Comparison of ENCODE assay signal across 36 mouse cellular contexts in genomic region chr14:100187372-100187771, GRCm38 (mm10).
"Had no signal": no experiment of that assay in that cellular context is flagged by ENCODE, and none has a peak within 500 bp of the region (broad histone marks: within the 10 kb centered on the region; RNA-seq: fewer than 3 reads in every experiment).

No protein-coding gene starts in this region.

- H3K27me3 ChIP-seq: heart, embryonic 12.5 days; heart, embryonic 13.5 days; heart, embryonic 15.5 days; hindbrain, embryonic 12.5 days; hindbrain, embryonic 13.5 days; hindbrain, embryonic 15.5 days; intestine, embryonic 15.5 days; kidney, embryonic 15.5 days had no signal

- H3K36me3 ChIP-seq: heart, embryonic 10.5 days; heart, embryonic 12.5 days; heart, embryonic 13.5 days; heart, embryonic 15.5 days; hindbrain, embryonic 10.5 days; hindbrain, embryonic 12.5 days; hindbrain, embryonic 13.5 days; hindbrain, embryonic 15.5 days; intestine, embryonic 15.5 days; kidney, embryonic 15.5 days had no signal

- ATAC-seq: hindbrain, embryonic 16.5 days; hindbrain, postnatal 0 days; inflammation-experienced regulatory T-cells, adult 6 months; intestine, embryonic 15.5 days; intestine, embryonic 16.5 days; intestine, postnatal 0 days had no signal

- H3K4me1 ChIP-seq: heart, embryonic 10.5 days; hindbrain, embryonic 12.5 days; hindbrain, embryonic 13.5 days; hindbrain, embryonic 15.5 days; intestine, embryonic 15.5 days; kidney, embryonic 15.5 days had no signal

- H3K4me3 ChIP-seq: heart, adult 2 months; heart, embryonic 10.5 days; heart, embryonic 12.5 days; heart, embryonic 13.5 days; heart, embryonic 15.5 days; hindbrain, embryonic 10.5 days; hindbrain, embryonic 12.5 days; hindbrain, embryonic 13.5 days; hindbrain, embryonic 15.5 days; intestine, embryonic 15.5 days; kidney, embryonic 15.5 days; layer of hippocampus, adult 2 months had no signal

- H3K27ac ChIP-seq: heart, adult 2 months; heart, embryonic 10.5 days; heart, embryonic 13.5 days; heart, embryonic 15.5 days; hindbrain, embryonic 10.5 days; hindbrain, embryonic 12.5 days; hindbrain, embryonic 13.5 days; hindbrain, embryonic 14.5 days; hindbrain, embryonic 15.5 days; hindbrain, postnatal 0 days; intestine, embryonic 15.5 days; kidney, embryonic 15.5 days; kidney, postnatal 0 days; layer of hippocampus, adult 2 months had no signal

- H3K9me3 ChIP-seq: heart, embryonic 10.5 days; heart, embryonic 12.5 days; heart, embryonic 13.5 days; heart, embryonic 15.5 days; hindbrain, embryonic 10.5 days; hindbrain, embryonic 12.5 days; hindbrain, embryonic 13.5 days; hindbrain, embryonic 15.5 days; intestine, embryonic 15.5 days; kidney, embryonic 15.5 days had no signal

- DNase-seq: heart, adult 18-20 months; heart, adult 2 months; heart, postnatal 10 days; heart, postnatal 14 days; heart, postnatal 36 days; heart, postnatal 4 days; kidney, adult 11 months; kidney, adult 18-20 months; kidney, adult 2 months; kidney, adult 8-10 months; kidney, adult 9 months; kidney, postnatal 10 days; kidney, postnatal 14 days; kidney, postnatal 25 days; kidney, postnatal 36 days; kidney, postnatal 4 days; layer of hippocampus, adult 9-11 months had no signal

- H3K4me2 ChIP-seq: heart, embryonic 11.5 days; heart, embryonic 12.5 days; heart, embryonic 13.5 days; heart, embryonic 15.5 days; hindbrain, embryonic 12.5 days; hindbrain, embryonic 13.5 days; hindbrain, embryonic 14.5 days; hindbrain, embryonic 15.5 days; intestine, embryonic 15.5 days; kidney, embryonic 15.5 days had no signal

- H3K9ac ChIP-seq: heart, embryonic 12.5 days; heart, embryonic 13.5 days; heart, embryonic 15.5 days; hindbrain, embryonic 12.5 days; hindbrain, embryonic 13.5 days; hindbrain, embryonic 14.5 days; hindbrain, embryonic 15.5 days; intestine, embryonic 15.5 days; kidney, embryonic 15.5 days had no signal
